Mouse (Mus musculus) limb, embryonic 14.5 days (tissue): Measurements from ENCODE around the gene Krtap28-13. TPM values are rescaled to one million over a fixed set of nuclear protein-coding genes. Genes with fewer than 3 reads are reported as not detected.

Experiments
- ATAC-seq: fragments of 200-750 bp; cut with Nextera tagmentation; 2 replicates; pipeline ENCODE4 v1.8.0; 2017; ENCODE audit warnings: low read depth, moderate number of reproducible peaks, moderate TSS enrichment; ENCODE audit not compliant: low FRiP score
- DNase-seq: peaks from one replicate; pipeline ENCODE4 v3.0.0-alpha.2; 2015; ENCODE audit warnings: low spot score
- H3K27ac ChIP-seq: fragments of 300-500 bp; sonication (generic); replicated peaks from 2 replicates; pipeline ENCODE4 v1.5.1; 2014; ENCODE audit warnings: low read depth, mild to moderate bottlenecking, low read length, moderate library complexity, mixed read lengths
- H3K27me3 ChIP-seq: fragments of 300-500 bp; sonication (generic); 2 replicates; pipeline ENCODE4 v1.6.1; 2014; ENCODE audit warnings: low read length, mixed read lengths; ENCODE audit not compliant: control insufficient read depth, insufficient read depth
- H3K36me3 ChIP-seq: fragments of 300-500 bp; sonication (generic); 2 replicates; pipeline ENCODE4 v1.6.1; 2014; ENCODE audit warnings: mild to moderate bottlenecking, low read length, moderate library complexity, mixed read lengths; ENCODE audit not compliant: control insufficient read depth, insufficient read depth
- H3K4me1 ChIP-seq: fragments of 300-500 bp; sonication (generic); 2 replicates; pipeline ENCODE4 v1.6.1; 2014; ENCODE audit warnings: antibody characterized with exemption, low read length, mixed read lengths; ENCODE audit not compliant: control insufficient read depth, insufficient read depth
- H3K4me2 ChIP-seq: fragments of 300-500 bp; sonication (generic); replicated peaks from 2 replicates; pipeline ENCODE4 v1.6.1; 2014; ENCODE audit warnings: low read depth, mild to moderate bottlenecking, low read length, moderate library complexity; ENCODE audit not compliant: severe bottlenecking
- H3K4me3 ChIP-seq: fragments of 300-500 bp; sonication (generic); replicated peaks from 2 replicates; pipeline ENCODE4 v1.5.1; 2014; ENCODE audit warnings: low read length
- H3K9ac ChIP-seq: fragments of 300-500 bp; sonication (generic); 2 replicates; pipeline ENCODE4 v1.6.1; 2014; ENCODE audit warnings: mild to moderate bottlenecking, low read depth, low read length, moderate library complexity; ENCODE audit not compliant: severe bottlenecking
- H3K9me3 ChIP-seq: fragments of 300-500 bp; sonication (generic); 2 replicates; pipeline ENCODE4 v1.6.1; 2016; ENCODE audit warnings: low read length; ENCODE audit not compliant: control insufficient read depth
- POLR2A ChIP-seq: fragments of 200-500 bp; IDR thresholded peaks from 2 replicates; pipeline ENCODE4 v1.8.0; 2012; ENCODE audit warnings: inconsistent platforms, mild to moderate bottlenecking, moderate library complexity, borderline replicate concordance; ENCODE audit not compliant: insufficient read depth, insufficient read length; ENCODE audit errors: extremely low read depth
- WGBS: fragments of 180-500 bp; shearing (Covaris S2); extraction: QIAGEN DNeasy Blood & Tissue Kit; methylation state at CpG from one replicate; pipeline ENCODE4 v1.1.7; 2014; 5-methylcytosine and 5-hydroxymethylcytosine counted together
- polyA plus RNA-seq, 2 experiments: library from polyadenylated mRNA; depleted of rRNA in 1 of 2; stranded (reverse) in 1 of 2; unstranded in 1 of 2; fragments of >200 nt; fragmentation: Nextera tagmentation in 1 of 2; extraction: Ambion mirVana in 1 of 2; gene quantifications; 2 replicates each; pipeline versions ENCODE4 v1.2.1 to v1.2.3; 2012 to 2014

The Krtap28-13 gene
- polyA plus RNA-seq, 2 experiments = 0.13 TPM; not detected in 1

DNA sequence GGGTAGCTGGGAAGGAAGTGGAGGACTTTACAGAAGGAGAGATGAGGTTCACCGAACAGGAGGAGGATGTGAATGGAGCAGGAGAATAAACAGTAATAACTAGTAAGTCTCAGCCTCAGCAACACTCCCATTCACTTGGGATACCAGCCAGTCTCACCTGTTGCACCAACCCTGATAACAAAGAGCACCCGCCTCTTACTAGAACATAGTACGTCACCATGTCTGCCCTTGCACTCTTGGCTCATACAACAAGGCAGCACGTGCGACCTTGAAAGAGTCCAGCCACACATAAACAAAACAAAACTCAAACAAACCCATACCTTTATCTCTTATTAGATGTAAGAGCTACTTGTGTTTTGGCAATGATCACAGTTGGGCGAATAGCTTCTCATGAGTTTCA lies 28.2 kb upstream of the Krtap28-13 start:
- H3K4me1 ChIP-seq = no peaks in the 10 kb centered on the region; the same call in 1 of the 2 replicates
- WGBS = 89% methylated on average over 6 of the region's 6 CpGs
- no peak for DNase-seq
- no peak overlapping the region for H3K4me2 ChIP-seq
- H3K4me3 ChIP-seq = no peak overlapping the region
- no peak for ATAC-seq
- no peak for TF ChIP-seq POLR2A
- no peak overlapping the region for H3K9ac ChIP-seq
- H3K27me3 ChIP-seq = no peaks in the 10 kb centered on the region
- H3K36me3 ChIP-seq = no peaks in the 10 kb centered on the region
- no peaks in the 10 kb centered on the region for H3K9me3 ChIP-seq
- no peak overlapping the region for H3K27ac ChIP-seq

DNA sequence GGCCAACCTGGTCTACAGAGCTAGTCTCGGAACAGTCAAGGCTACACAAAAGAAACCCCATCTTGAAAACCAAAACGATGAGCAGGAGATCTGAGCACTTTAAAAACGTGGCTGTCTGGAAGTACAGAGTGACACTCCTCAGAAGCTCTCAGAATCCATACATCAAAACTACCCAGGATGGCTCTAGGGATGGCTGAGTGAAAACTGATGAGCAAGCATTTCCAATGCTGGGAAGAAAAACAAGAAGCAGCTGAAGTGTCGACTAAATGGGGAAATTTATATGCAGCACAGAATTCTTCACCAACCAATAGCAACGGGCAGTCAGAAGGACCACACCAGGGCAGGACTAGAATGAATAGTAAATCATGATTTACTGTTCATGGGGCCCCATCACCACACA lies 26.2 kb upstream of the Krtap28-13 start:
- no peak overlapping the region for H3K9ac ChIP-seq
- no peaks in the 10 kb centered on the region for H3K27me3 ChIP-seq
- no peaks in the 10 kb centered on the region for H3K36me3 ChIP-seq
- no peak overlapping the region for H3K4me2 ChIP-seq
- ATAC-seq (no peak), DNase-seq (no peak)
- H3K9me3 ChIP-seq = no peaks in the 10 kb centered on the region
- TF ChIP-seq POLR2A = no peak
- no peak overlapping the region for H3K4me3 ChIP-seq
- no peaks in the 10 kb centered on the region; the same call in 1 of the 2 replicates for H3K4me1 ChIP-seq
- H3K27ac ChIP-seq = no peak overlapping the region
- WGBS = 44% methylated on average over 5 of the region's 5 CpGs

DNA sequence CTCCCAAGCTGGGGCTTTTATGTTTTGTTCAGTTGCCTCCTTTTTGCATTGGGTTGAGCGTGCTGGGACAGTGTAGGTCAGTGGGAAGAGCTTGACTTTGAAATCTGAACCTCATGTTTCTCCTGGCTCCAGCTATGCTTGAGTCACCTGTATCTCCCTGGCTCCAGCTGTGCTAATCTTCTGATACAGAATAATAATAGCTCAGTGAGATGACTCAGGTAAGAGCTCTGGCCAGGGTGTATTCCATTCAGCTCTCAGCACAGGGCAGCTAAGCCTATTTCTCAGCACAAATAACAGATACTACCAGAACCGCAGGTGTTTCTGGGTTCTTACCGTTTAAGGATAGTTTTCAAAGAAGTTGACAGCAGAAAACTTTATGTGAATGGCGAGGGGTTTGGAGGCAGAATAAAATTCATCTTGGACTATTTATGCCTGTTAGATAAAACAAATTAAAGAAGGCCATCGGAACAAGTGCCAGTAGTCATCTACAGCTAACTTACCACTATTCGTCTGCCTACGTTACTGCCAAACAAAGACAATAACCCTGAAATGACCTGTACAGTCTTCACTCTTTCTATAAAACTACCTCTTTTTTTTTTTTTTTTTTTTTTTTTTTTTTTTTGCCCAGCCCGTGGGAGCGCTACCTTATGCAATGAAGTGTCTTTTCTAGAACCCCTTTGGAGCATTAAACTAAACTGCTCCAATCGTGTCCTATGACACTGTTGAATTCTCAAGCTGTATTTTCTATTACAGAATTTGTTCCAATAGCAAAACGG lies 23.6 kb upstream of the Krtap28-13 start:
- TF ChIP-seq POLR2A = no peak
- ATAC-seq (no peak), DNase-seq (no peak)
- Histone ChIP-seq H3K4me1 (no peaks in the 10 kb centered on the region; the same call in 1 of the 2 replicates), H3K4me3 (no peak overlapping the region), H3K9me3 (no peaks in the 10 kb centered on the region), H3K36me3 (no peaks in the 10 kb centered on the region), H3K4me2 (peak overlapping the region; percentile 50), H3K9ac (no peak overlapping the region), H3K27me3 (no peaks in the 10 kb centered on the region), H3K27ac (0 out of 2 replicates have a peak overlapping the region, but pooled peaks have one; percentile 10)
- WGBS = 73% methylated on average over 11 of the region's 11 CpGs

DNA sequence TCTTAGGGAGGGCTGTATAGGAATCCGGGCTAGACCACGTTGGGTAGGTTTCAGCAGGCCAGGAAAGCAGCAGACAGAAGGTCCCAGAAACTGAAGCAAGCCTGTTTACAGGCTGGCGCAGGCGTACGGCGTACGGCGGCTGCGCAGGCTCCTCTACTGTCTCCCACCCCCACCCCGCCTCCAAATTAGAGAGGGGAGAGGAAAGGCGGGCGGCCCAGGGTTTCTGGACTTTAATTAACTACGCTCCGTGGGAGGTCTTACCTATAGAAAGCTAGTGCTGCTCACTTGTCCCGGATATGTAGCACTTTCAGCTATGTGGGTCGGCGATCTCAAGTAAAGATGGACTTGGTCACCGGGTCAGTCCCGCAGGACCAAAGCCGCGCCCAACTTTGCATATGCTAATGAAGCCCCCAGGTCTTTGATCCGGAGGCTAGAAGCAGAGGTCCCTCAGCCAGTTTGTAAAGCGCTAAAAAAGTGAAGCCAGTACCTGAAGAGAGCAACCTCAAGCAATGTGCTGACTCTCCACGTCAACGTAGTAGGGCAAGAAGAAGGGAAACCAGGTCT lies 22.5 kb upstream of the Krtap28-13 start, which contains the start of gene Slc19a3:
TSS of gene Slc19a3 (minus strand) at position 340 of the 564 bp plus-strand sequence.
- ATAC-seq (peak; percentile 90), DNase-seq (peak; percentile 69)
- H3K4me3 ChIP-seq = peak within 1 kb of the TSS; percentile 45
- H3K36me3 ChIP-seq = no peaks in the 10 kb centered on the region
- 0 out of 2 replicates have a peak, but pooled peaks have one; percentile 43 for TF ChIP-seq POLR2A
- peak within 1 kb of the TSS; percentile 49 for H3K9ac ChIP-seq
- H3K4me1 ChIP-seq = no peaks in the 10 kb centered on the region; the same call in 1 of the 2 replicates
- H3K9me3 ChIP-seq = no peaks in the 10 kb centered on the region
- under 1% methylated on average over 23 of the region's 25 CpGs for WGBS
- H3K27ac ChIP-seq = peak within 1 kb of the TSS; percentile 29; the same call in 1 of the 2 replicates
- H3K27me3 ChIP-seq = no peaks in the 10 kb centered on the region
- H3K4me2 ChIP-seq = peak within 1 kb of the TSS; percentile 50

DNA sequence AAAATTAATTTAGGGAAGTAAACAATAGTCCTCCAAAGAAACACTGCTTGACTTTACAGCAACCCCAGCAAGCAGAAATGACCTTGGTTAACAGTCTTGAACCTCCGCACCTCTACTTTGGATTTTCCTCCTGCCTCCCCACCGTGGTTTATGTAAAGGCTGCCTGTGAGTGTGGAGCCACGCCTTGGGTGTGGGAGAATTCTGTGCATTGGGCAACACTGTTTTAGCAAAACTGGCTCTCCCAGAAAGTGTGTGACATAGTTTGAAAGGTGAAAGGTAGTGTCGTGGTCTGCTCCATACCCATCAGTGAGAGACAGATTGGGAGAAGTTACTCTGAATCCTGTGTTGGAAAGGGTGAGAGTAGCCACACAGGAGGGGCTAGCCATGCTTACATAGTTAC lies 21.6 kb upstream of the Krtap28-13 start:
- no peaks in the 10 kb centered on the region for H3K27me3 ChIP-seq
- no peaks in the 10 kb centered on the region for H3K36me3 ChIP-seq
- TF ChIP-seq POLR2A = no peak
- no peak for DNase-seq
- ATAC-seq = no peak
- WGBS = 66% methylated on average over 4 of the region's 4 CpGs
- no peaks in the 10 kb centered on the region for H3K9me3 ChIP-seq
- H3K27ac ChIP-seq = no peak overlapping the region
- H3K9ac ChIP-seq = no peak overlapping the region
- H3K4me1 ChIP-seq = no peaks in the 10 kb centered on the region; the same call in 1 of the 2 replicates
- no peak overlapping the region for H3K4me3 ChIP-seq
- H3K4me2 ChIP-seq = no peak overlapping the region
